Mouse (Mus musculus): ENCODE measurements around the gene Slc27a5. TPM values are rescaled to one million over a fixed set of nuclear protein-coding genes. Genes with fewer than 3 reads are reported as not detected.

The Slc27a5 gene
- total RNA-seq, 2 experiments from 2014 or later: 0.70 TPM; not detected in 1

DNA sequence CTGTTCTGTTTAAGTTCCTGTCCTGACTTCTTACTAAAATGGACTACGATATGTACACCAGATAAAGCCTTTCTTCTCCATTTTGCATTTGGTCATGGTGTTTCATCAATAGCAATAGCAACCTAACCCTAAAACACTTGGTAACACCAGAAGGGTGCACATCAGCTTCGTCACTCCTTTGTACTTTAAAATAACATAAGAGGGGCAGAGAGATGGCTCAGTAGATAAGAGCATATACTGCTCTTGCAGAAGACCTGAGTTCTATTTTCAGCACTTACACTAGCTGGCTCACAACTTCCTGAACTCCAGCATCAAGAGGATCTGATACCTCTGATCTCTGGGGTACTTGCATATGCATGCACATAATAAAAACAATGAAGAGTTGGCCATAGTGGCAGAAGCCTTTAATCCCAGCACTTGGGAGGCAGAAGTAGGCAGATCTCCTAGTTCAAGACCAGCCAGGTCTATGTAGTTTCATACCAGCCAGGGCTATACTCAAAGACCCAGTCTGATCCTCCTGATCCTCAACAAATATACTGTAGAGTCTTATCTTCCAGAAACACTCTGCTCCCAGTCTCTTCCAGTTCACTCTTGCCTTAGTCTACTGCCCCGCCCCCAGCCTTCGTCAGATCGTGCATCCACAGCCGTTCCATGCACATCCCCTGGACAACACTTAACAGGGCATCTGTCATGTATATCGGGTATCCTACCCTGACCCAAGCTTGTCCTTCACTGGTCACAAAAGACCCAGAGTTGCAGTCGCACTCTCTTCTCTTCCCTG lies 10.4 kb downstream of the Slc27a5 start:
- no peak for DNase-seq (ENCODE audit: low spot score in 2 of 2)

GRCm38 (mm10) chr7:12986906-12987305 lies 11.1 kb downstream of the Slc27a5 start:
- DNase-seq (ENCODE audit: low spot score in 2 of 2): no peak

DNA sequence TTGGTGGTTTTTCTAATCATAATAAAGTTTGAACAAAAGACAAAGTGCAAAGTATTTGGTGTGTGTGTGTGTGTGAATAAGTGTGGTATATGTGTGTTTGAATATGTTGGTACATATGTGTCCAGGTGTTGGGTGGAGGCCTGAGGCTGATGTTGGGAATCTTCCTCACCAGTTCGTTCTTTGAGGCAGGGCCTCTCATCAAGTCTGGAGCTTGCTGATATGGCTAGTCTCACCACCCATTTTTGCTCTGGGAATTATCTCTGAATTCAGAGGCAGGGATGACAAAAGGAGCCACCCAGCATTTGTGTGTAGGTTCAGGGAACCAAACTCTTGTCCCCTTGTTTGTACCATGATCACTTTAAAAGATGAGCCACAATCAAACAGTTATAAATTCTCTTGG lies 12.3 kb downstream of the Slc27a5 start:
- no peak for DNase-seq (ENCODE audit: low spot score in 2 of 2)

DNA sequence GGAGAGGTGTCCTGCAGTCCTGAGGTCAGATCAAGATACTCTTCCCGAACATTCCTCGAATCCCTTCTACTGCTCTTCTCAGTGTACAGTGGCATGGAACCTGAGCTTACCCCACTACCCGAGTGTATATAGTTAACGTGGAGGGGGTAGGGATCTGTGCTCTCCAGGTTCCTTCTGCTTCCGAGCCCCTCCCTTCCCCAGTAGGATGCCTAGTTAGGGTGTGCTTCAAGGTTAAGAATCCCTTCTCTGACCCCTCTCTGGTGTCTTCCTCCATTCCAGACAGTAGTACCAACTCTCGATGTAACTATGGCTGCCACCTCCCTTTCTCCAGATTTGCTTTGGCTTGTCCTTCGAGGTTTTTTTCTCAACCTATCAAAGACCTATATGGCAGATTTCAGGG lies 17.7 kb downstream of the Slc27a5 start:
- no peak for DNase-seq (ENCODE audit: low spot score in 2 of 2)

DNA sequence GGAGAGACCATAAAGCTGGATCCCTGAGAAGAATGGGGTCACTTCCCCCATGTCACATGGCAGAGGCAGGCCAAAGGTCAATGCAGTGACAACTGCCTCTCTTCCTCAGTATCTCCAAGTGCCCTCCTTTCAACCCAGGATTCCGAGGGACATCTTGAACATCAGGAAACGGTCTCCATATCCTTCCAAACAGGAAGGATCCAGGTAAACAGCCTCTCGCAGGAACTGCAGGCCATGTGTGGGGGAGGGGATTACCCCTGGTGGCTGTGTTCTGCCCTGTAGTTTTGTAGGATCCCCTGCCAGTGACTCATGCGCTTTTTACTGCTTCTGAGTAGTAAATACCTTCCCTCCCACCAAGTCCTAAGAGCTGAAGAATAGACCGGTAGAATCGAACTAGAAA lies 18.2 kb downstream of the Slc27a5 start:
- DNase-seq (ENCODE audit: low spot score in 2 of 2): no peak

DNA sequence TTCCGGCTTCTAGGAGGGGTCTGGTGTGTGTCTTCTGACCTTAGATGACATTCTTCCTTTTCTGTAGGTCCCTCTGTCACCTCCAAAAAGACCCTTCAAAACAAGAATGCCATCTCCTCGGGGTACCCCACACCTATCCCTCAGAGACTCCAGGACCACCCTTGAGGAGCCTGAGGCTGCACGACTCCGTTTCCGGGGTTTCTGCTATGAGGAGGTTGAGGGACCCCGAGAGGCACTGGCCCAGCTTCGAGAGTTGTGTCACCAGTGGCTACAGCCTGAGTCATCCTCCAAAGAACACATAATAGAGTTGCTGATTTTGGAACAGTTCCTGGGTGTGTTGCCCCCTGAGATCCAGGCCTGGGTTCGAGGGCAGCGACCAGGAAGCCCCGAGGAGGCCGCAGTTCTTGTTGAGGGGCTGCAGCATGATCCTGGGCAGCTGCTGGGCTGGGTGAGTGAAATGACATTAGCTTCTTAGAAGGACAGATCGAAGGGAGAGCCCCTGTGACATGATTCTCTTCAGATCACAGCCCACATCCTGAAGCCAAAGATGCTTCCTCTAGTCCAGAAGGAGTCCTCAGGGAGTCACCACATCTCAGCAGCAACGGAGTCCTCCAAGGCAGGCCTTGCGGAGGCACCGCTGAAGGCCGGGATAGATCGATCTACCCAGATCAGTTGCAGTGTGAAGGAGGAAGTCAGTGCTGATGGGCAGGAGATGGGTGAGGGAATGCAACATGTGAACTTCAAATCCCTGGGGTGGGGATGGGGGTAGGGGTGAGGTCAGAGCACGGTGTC lies 18.9 kb downstream of the Slc27a5 start:
- DNase-seq (ENCODE audit: low spot score in 2 of 2): no peak

- DNase-seq (ENCODE audit: low spot score in 2 of 2): peak; percentile 92 to 95
These were observed 20.2 kb downstream of the Slc27a5 start, which contains the start of gene Zfp446 for GRCm38 (mm10) chr7:12977682-12978389. TSS of gene Zfp446 (plus strand) at chr7:12977848.

DNA sequence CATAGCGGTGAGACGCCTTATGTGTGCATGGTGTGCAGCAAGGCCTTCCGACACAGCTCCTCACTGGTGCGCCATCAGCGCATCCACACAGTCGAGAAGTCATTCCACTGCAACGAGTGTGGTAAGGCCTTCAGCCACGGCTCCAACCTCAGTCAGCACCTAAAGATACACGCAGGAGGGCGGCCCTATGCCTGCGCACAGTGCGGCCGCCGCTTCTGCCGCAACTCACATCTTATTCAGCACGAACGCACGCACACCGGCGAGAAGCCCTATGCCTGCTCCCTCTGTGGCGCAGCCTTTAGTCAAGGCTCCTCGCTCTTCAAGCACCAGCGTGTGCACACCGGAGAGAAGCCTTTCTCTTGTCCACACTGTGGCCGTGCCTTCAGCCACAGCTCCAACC lies 27.1 kb downstream of the Slc27a5 start:
- DNase-seq (ENCODE audit: low spot score in 2 of 2): no peak

GRCm38 (mm10) chr7:12966104-12966845 lies 31.7 kb downstream of the Slc27a5 start:
- peak; percentile 69 to 71 for DNase-seq (ENCODE audit: low spot score in 2 of 2)

DNA sequence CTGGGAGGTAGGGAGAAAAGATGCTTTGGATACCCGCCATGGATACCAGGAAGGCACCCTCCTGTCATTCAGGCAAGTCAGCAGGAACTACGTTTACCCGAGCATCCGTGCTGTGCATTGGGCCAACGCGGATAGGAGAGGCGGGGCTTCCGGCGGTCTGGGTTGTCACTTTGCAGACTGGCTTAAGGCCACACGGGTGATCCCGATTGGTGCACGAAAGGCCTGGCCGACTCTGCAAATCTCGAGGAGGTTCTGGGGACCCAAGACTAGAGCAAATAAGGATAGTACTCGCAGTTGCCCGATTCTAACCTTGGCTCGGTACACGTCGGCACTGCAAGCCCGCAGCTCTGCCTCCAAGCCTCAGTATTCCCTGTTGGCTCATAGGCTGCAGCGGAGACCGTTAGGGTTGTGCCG lies 32.3 kb downstream of the Slc27a5 start, which contains the start of gene Zfp324:
TSS of gene Zfp324 (plus strand) at position 161 of the 414 bp plus-strand sequence.
- peak; percentile 79 to 81 for DNase-seq (ENCODE audit: low spot score in 2 of 2)

GRCm38 (mm10) chr7:12961511-12962141 lies 36.4 kb downstream of the Slc27a5 start:
- peak in 1 of 2 experiments; percentile 37 for DNase-seq (ENCODE audit: low spot score in 2 of 2)

DNA sequence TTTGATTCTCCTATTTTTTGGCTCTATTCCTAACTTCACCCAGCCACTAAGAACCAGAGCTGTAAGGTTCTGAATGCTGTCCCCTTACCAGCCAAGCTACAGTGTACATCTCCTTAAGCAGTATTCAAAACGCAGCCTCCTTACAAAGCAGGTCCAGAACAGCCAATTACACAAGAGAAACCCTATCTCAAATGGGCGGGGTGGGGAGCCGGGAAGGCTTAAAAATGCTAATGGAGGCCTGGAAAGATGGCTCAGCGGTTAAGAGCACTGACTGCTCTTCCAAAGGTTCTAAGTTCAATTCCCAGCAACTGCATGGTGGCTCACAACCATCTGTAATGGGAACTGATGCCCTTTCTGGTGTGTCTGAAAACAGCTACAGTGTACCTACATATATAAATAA lies 38.3 kb downstream of the Slc27a5 start:
- no peak for DNase-seq (ENCODE audit: low spot score in 2 of 2)

DNA sequence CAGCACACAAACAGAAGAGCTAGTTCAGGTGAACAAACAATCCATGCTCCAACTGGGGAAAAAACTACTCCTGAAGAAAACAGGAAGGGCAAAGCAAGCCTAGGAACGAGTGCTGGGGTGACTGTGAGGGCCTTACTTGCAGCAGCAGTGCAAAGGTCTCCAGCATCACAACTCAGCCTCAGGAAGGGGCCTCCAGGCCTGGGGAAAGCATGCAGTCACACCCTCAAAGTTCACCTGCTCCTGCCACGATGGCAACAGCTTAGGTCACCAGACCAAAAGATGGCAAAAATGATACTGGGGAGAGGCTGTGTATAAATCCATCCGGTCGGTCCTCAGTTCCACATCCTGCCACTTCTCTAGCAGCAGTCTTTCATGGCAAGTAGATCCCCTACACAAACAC lies 39.0 kb downstream of the Slc27a5 start:
- DNase-seq (ENCODE audit: low spot score in 2 of 2): no peak

- no peak for DNase-seq (ENCODE audit: low spot score in 2 of 2)
These were observed 40.5 kb downstream of the Slc27a5 start for GRCm38 (mm10) chr7:12957511-12957910.

- no peak for DNase-seq (ENCODE audit: low spot score in 2 of 2)
These were observed 43.1 kb downstream of the Slc27a5 start for GRCm38 (mm10) chr7:12954896-12955295.

DNA sequence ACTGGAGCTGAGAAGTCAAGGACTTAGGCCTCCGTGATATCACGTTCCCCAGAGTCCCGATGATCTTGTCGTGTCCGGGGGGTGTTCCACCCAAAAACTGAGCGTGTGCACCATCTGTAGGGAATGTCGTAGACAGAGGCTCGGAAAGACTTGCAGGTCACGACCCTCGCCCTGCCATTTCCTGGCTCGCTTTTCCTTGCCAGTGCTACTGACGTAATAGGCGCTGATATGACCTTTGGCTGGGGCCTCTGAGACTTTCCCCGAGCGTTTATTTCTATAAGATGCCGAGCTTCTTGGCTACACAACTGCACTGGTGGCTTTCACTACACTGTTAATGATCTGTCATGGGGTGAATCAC lies 48.1 kb downstream of the Slc27a5 start:
- no peak for DNase-seq (ENCODE audit: low spot score in 2 of 2)

- DNase-seq (ENCODE audit: low spot score in 2 of 2): peak; percentile 78 to 81
These were observed 48.7 kb downstream of the Slc27a5 start for GRCm38 (mm10) chr7:12949032-12949871.

DNA sequence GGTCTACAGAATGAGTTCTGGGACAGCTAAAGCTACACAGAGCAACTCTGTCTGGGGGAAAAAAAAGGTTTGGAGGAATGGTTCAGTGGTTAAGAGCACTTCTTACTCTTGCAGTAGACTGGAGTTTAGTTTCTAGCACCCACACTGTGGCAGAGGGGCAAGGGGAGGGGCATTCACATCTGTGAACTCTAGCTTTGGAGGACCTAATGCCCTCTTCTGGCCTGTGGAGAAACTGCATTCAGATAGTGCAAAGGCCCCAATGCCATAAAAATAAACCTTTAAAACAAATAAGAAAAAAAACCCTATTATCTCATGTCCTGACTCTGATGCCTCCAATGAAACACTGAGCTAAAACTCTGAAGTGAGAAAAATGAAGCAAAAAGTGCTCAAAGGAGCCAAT lies 54.5 kb downstream of the Slc27a5 start:
- DNase-seq (ENCODE audit: low spot score in 2 of 2): no peak

DNA sequence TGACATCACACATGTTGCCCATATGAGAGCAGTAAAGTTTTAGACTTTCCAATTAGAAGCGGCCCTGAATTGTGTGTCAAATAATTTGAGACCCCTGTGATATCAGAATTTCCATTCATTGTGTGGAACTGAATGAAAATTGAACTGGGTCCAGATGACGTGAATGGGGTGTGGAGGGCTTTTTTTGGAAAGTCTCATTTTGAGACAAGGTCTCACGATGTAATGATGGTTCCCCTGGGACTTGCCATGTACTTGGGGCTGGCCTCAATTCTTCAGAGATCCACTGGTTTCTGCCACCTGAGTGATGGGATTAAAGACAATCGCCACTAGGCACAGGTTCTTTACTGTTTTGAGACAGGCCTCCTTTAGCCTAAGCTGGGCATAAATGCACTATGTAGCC lies 57.4 kb downstream of the Slc27a5 start:
- DNase-seq (ENCODE audit: low spot score in 2 of 2): no peak
